Mouse (Mus musculus): ENCODE data around the gene Mx1.
A peak's percentile ranks its signal among the peaks of the same experiment; 100 is the strongest.

The Mx1 gene

DNA sequence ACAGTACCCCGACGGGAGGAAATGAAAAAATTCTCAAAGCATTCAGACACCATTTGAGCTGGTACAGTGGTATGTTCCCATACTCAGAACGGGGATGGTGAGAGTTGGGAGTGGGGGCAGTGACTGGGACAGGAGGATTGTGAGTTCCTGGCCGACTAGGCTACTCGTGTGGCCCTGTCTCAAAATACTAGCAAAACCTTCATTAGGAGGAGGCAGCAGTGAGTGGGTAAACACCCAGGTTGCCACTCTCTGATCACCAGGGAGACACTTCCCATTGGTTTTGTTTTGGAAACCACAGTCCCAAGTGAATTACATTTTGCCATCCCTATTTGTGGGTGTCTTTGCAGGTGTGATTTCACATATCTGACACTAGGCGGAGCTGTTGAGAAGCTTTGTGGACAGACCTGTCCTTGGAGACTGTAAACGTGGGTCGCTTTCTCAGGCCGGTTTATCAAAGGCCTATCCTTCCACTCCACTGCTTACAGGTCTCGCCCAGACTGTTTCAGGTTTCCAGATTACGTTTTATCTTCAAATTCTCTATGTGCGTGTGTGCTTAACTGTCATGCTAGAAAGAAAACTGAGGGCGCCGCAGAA is 18.9 kb downstream of the Mx1 start:
- DNase-seq (ENCODE audit: low spot score): peak; percentile 19

DNA sequence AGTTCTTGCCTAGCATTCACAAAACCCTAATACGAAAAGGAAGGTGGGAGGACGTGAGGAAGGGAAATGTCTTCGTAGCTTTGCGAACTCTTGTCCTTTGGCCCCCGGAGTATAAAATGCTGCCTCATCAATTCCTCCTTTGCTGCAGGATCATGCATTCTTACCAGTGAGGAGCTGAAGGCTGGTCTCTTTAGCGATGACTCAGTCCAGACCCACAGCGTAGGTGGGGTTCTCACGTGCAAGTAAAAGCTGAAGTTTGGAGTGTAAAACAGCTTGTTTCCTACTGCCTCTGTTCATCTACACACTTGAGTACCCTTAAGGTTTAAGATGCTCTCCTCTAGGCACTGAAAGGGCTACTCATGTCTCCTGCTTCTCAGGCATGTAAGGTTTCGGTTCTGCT is 20.7 kb downstream of the Mx1 start:
- DNase-seq (ENCODE audit: low spot score): no peak

DNA sequence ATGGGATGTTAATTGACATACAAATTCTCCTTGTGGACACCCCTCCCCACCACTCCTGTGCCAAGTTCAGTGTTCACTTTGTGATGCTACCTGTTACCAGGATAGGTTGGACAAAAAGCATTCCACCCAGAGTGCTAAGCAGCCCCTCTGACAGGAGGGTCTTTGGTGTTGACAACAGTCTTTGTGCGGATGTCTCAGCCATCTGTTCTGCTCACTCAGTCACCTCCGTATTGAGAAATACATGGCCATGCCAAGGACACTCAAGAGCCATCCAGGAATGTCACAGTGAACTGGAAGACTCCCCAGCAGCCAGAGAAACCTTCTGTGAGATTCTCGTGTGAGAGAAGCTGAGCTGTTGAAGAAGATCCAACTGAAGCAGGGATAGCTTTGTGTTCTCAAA is 24.5 kb downstream of the Mx1 start:
- no peak for DNase-seq (ENCODE audit: low spot score)

DNA sequence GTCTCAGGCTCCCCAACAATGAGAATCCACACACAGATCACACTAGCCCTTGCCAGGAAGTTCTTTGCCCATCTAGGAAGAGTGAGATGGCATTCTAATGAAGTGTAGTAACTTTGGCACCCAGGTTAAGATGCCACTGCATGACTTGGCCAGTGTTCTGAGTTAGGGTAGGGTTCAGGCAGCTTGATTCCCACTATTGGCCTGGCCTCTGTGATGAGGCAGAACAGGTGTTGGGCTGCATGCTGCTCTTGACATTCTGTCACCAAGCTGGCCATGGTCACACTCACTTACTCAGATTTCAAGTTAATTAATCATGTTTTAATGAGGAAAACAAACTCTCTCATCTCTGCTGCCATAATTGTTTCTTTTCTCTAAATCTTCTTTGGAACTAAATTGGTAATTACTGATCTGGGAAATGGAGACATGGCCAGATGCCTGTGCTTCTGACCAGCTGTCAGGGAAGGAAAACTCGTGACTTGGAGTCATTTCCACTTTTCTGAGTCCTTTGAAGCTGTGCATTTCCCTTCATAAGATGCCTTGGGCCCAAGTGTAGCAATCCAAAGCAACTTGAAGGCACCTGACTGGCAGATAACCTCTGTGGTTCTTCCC is 25.2 kb downstream of the Mx1 start:
- no peak for DNase-seq (ENCODE audit: low spot score)

GRCm38 (mm10) chr16:97434206-97434605 is 28.5 kb downstream of the Mx1 start:
- DNase-seq (ENCODE audit: low spot score): no peak

- peak; percentile 22 for DNase-seq (ENCODE audit: low spot score)
These were observed 31.4 kb downstream of the Mx1 start for GRCm38 (mm10) chr16:97431328-97431727.

DNA sequence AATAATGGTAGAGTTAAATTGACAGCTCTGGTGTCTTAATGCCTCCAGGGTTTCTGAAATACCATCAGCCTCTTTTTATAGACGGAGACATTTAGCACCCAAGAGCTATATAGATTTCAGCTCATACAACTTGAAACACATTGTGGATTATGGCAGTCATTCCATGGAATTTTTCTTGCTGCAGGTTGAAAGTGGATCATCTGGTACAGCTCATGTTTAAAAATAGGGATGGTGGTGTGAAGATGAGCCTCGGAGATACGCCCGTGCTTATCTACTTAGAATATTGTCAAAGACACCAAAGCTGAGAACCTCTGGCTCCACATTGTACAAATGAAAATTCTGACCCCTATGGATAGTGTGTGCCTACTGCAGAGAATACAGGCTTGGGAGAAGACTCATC is 32.6 kb downstream of the Mx1 start:
- DNase-seq (ENCODE audit: low spot score): no peak

DNA sequence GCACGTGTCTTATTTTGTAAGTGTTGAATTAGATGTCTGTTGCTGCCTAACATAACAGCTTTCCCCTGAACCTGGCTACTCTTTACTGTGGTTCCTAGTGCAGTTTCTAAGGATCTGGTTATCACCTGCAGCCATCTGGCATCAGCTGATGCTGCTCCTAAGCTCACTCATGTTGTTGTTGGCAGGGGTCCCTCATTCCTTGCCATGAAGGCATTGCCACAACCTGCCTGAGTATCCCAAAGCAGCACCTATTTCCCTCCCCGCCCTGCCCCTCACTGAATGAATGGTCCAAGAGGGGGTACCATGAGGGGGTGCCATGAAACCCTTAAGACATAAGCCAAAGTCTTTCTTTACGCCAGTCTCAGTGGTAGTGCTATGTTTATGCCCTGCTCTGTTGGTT is 34.7 kb downstream of the Mx1 start:
- no peak for DNase-seq (ENCODE audit: low spot score)

GRCm38 (mm10) chr16:97423627-97424026 is 39.1 kb downstream of the Mx1 start:
- no peak for DNase-seq (ENCODE audit: low spot score)

- DNase-seq (ENCODE audit: low spot score): no peak
These were observed 41.0 kb downstream of the Mx1 start for GRCm38 (mm10) chr16:97421671-97422070.

GRCm38 (mm10) chr16:97418749-97419453 is 43.8 kb downstream of the Mx1 start:
- DNase-seq (ENCODE audit: low spot score): no peak

DNA sequence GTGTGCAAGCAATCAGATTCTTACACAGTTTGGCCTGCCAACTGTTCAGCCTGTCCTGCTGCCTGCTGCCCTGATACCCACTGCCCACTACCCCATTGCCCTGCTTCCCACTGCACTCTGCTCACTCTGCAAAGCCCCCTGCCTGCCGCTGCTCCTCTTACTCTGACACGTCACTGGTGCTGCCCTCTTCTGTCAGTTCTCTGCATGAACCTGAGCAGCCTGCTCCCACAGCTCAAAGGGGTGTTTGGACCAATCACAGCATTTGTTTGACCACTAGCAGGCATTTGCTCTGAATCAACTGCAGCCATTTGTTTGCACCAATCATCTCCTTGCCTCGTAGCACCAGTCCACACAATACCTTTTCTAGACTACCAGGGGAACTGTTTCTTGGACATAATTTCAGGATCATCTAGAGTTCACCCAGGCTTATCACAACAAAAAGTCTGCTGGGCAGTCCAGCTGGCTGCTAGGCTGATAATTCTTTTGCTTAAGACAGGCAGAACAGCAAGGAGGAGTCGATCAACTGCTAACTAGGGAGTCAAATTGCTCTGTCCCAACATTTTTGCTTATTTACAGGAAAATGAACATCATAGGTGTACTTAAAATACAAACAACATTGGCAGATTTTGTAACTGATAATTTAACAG is 44.7 kb downstream of the Mx1 start:
- peak; percentile 28 for DNase-seq (ENCODE audit: low spot score)

DNA sequence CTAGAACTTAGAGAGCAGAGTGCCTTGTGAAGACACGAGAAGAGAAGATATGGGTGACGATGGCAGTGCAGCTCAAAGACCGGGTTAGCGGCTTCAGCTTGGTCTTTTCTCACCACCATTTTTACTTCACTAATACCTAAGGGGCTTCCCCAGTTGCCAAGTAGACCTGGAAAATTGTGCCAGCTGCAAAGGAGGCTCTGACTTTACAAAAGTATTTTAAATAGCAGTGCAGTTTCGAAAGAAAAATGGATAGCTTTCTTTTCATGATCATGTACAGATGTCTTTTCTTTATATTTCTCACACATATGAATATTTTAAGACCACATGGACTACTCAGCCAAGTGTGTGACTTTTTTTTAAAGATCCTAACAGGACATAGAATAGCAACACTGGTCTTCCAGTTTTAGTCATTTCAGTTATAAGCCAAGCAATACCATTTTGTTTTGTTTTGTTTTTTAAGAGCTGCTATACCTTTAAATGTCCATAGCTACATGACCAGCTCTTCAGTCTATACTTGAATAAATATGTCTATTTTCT is 57.2 kb downstream of the Mx1 start:
- DNase-seq (ENCODE audit: low spot score): no peak

DNA sequence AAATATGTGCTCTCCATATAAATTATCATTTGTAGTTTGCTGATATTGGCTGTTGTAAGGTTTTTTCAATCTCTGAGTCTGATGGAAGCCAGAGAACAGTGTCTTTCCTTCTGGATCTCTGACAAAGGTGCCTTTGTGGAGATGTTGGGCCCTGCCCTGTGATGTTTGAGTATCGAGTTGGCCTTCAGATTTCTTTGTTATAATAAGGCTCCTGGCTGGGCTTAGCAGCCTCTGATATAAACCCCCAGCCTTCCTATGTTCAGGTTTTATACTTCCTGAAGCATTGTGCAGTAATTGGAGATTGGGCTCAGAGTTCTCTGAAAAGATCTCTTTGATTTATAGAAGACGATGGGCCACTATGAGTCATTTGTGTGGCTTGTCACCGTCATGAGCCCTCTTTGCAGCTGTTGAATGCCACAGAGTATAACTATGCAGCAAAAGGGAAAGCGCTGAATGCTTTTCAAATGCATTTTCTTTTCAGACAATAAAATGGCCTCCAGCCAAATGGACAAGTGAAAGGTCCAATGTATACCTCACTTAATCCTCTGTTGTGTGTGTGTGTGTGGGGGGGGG is 60.4 kb downstream of the Mx1 start:
- no peak for DNase-seq (ENCODE audit: low spot score)

- no peak for DNase-seq (ENCODE audit: low spot score)
These were observed 61.0 kb downstream of the Mx1 start for GRCm38 (mm10) chr16:97401741-97402140.

GRCm38 (mm10) chr16:97399991-97400390 is 62.7 kb downstream of the Mx1 start:
- no peak for DNase-seq (ENCODE audit: low spot score)

GRCm38 (mm10) chr16:97397945-97398531 is 64.7 kb downstream of the Mx1 start:
- no peak for DNase-seq (ENCODE audit: low spot score)
